ENCODE assay signal across 17 mouse cellular contexts in genomic region chr9:114086422-114086821, GRCm38 (mm10). TPM values are rescaled to one million over a fixed set of nuclear protein-coding genes. Genes with fewer than 3 reads are reported as not detected.
"Had no signal": no experiment of that assay in that cellular context is flagged by ENCODE, and none has a peak within 500 bp of the region (broad histone marks: within the 10 kb centered on the region; RNA-seq: fewer than 3 reads in every experiment).

No protein-coding gene starts in this region.

- H3K27me3 ChIP-seq: lung, embryonic 15.5 days; midbrain, embryonic 13.5 days; midbrain, embryonic 15.5 days; neural tube, embryonic 12.5 days; stomach, embryonic 15.5 days had no signal

- ATAC-seq: lung, postnatal 0 days; midbrain, embryonic 13.5 days; midbrain, embryonic 15.5 days had no signal

- H3K4me3 ChIP-seq: lung, embryonic 15.5 days; megakaryocyte, embryonic 14.5 days; midbrain, embryonic 13.5 days; midbrain, embryonic 15.5 days; neural tube, embryonic 12.5 days; stomach, embryonic 15.5 days had no signal

- H3K9me3 ChIP-seq: lung, embryonic 15.5 days; midbrain, embryonic 13.5 days; midbrain, embryonic 15.5 days; neural tube, embryonic 12.5 days; stomach, embryonic 15.5 days had no signal

- H3K36me3 ChIP-seq: lung, embryonic 15.5 days; midbrain, embryonic 13.5 days; midbrain, embryonic 15.5 days; neural tube, embryonic 12.5 days; stomach, embryonic 15.5 days had no signal

- H3K4me2 ChIP-seq: lung, embryonic 15.5 days; midbrain, embryonic 11.5 days; midbrain, embryonic 13.5 days; midbrain, embryonic 15.5 days; neural tube, embryonic 12.5 days; stomach, embryonic 15.5 days had no signal

- H3K9ac ChIP-seq: lung, embryonic 15.5 days; midbrain, embryonic 13.5 days; midbrain, embryonic 15.5 days; neural tube, embryonic 12.5 days; stomach, embryonic 15.5 days had no signal

- H3K27ac ChIP-seq: lung, embryonic 15.5 days; macrophage; midbrain, embryonic 13.5 days; midbrain, embryonic 15.5 days; neural tube, embryonic 12.5 days; stomach, embryonic 15.5 days; stomach, postnatal 0 days had no signal

- DNase-seq: lung, adult 2 months; lung, postnatal 14 days; lung, postnatal 36 days; right cerebral cortex, postnatal 14 days; thymus, adult 2 months; thymus, postnatal 14 days; thymus, postnatal 36 days had no signal

- H3K4me1 ChIP-seq: lung, embryonic 15.5 days; megakaryocyte, embryonic 14.5 days; midbrain, embryonic 13.5 days; midbrain, embryonic 15.5 days; neural tube, embryonic 12.5 days; stomach, embryonic 15.5 days had no signal

RNA-seq across cellular contexts. Expression of gene Susd5, which starts 29.5 kb away (rescaled TPM):
- polyA plus RNA-seq: lung, postnatal 0 days; macrophage had no signal
